Mouse (Mus musculus) lung, postnatal 4 days (tissue): Measurements from ENCODE around the gene Pex14.
"Not testable (repeated sequence)": the region's sequence is repeated elsewhere in the genome, so short reads cannot be mapped to it uniquely, and the experiment has no call there.

ENCODE experiments used
- DNase-seq, 2 experiments: peaks; one replicate each; pipeline ENCODE4 v3.0.0; 2021

Pex14 gene

GRCm38 (mm10) chr4:149101456-149101855, 1.8 kb upstream of the Pex14 start:
- DNase-seq = no peak

GRCm38 (mm10) chr4:149100449-149100848, 773 bp upstream of the Pex14 start:
- not testable (repeated sequence) for DNase-seq

- DNase-seq = no peak
These were observed 1.1 kb downstream of the Pex14 start for GRCm38 (mm10) chr4:149098571-149098970.

- DNase-seq = no peak
These were observed 1.7 kb downstream of the Pex14 start for GRCm38 (mm10) chr4:149097956-149098355.

GRCm38 (mm10) chr4:149091364-149091763, 8.3 kb downstream of the Pex14 start:
- DNase-seq = no peak

GRCm38 (mm10) chr4:149085381-149085780, 14.3 kb downstream of the Pex14 start:
- DNase-seq = no peak

GRCm38 (mm10) chr4:149081528-149081927, 18.1 kb downstream of the Pex14 start:
- DNase-seq = peak; percentile 65 to 84

- DNase-seq = no peak
These were observed 19.6 kb downstream of the Pex14 start for GRCm38 (mm10) chr4:149080111-149080510.

- DNase-seq = no peak
These were observed 20.0 kb downstream of the Pex14 start for GRCm38 (mm10) chr4:149079629-149080028.

- no peak for DNase-seq
These were observed 21.4 kb downstream of the Pex14 start for GRCm38 (mm10) chr4:149078261-149078660.

- peak; percentile 70 to 84 for DNase-seq
These were observed 23.7 kb downstream of the Pex14 start for GRCm38 (mm10) chr4:149075871-149076575.

GRCm38 (mm10) chr4:149075073-149075472, 24.6 kb downstream of the Pex14 start:
- DNase-seq = no peak

- no peak for DNase-seq
These were observed 32.8 kb downstream of the Pex14 start for GRCm38 (mm10) chr4:149066672-149067551.

- peak; percentile 23 to 52 for DNase-seq
These were observed 35.4 kb downstream of the Pex14 start for GRCm38 (mm10) chr4:149064061-149064854.

- peak in 1 of 2 experiments; percentile 19 for DNase-seq
These were observed 37.0 kb downstream of the Pex14 start for GRCm38 (mm10) chr4:149062406-149063318.

- no peak for DNase-seq
These were observed 38.3 kb downstream of the Pex14 start for GRCm38 (mm10) chr4:149061432-149061718.

GRCm38 (mm10) chr4:149060621-149061431, 38.9 kb downstream of the Pex14 start:
- DNase-seq = no peak

GRCm38 (mm10) chr4:149059713-149060112, 40.0 kb downstream of the Pex14 start:
- no peak for DNase-seq

- no peak for DNase-seq
These were observed 41.4 kb downstream of the Pex14 start for GRCm38 (mm10) chr4:149058298-149058697.

- no peak for DNase-seq
These were observed 42.2 kb downstream of the Pex14 start for GRCm38 (mm10) chr4:149057470-149057869.

GRCm38 (mm10) chr4:149056957-149057356, 42.7 kb downstream of the Pex14 start:
- DNase-seq = no peak
